Mouse (Mus musculus): ENCODE data around the gene Eml1.

Gene Eml1

DNA sequence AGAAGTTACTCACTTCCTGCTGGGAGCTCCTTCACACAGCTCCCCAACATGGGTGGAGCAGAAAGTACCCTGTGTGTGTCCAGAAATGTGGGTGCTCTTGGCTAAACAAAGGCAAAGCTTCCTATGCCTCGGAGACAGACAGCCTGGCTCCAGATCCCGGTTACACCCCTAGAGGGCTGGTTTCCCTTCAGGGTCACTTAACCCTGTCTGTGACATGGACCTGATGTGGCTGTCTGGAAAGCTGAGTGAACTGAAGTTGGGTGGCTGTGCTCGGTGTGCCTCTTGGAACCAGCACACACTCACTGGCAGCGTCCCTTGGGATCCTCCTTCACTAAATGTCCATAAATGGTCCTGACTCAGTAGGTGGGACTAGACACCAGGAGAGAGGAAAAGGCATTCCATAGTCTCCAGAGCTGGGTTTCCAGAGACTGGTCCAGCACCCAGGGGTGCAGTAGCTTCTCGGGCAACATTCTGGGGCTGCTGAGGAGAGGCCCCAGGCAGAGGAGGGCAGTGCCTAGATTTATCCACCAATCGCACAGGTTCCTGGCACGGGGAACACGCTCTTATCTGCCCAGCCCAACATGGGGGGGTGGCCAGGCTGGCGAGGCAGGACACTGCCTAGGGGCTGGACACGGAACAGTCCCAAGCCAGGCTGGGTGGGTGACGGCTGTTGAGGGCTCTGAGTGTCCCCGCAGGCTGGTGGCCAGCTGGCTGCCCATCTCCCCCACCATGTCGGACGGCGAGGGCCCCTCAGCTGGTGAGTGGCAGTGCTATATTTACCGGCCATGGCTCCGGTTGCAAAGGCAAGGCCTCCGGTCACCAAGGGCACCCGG lies at the start of gene Eml1:
TSS of gene Eml1 (plus strand) at position 362 of the 833 bp plus-strand sequence.
- no peak for DNase-seq (ENCODE audit: low spot score in 2 of 2)

DNA sequence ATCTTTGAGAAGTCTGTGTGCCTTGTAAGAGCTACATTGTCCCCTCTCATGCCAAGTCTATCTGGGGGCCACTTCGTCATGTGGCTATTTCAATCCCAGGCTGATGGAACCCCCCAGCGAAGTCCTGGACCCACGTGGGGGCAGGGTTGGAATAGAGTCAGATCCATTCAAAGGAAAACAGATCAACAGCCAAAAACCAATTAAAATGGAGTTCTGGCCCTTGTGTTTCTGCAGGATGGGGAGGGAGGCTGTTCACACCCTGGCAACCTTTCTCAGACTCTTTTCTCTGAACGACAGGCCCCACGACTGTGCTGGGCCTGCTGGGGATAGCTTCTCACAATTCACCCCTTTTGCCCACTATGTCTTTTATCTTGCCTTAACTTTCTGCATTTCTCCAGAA lies 44.4 kb upstream of the Eml1 start:
- DNase-seq (ENCODE audit: low spot score in 2 of 2), result no peak

GRCm38 (mm10) chr12:108327889-108328491 lies 42.8 kb upstream of the Eml1 start:
- peak; percentile 87 to 89 for DNase-seq (ENCODE audit: low spot score in 2 of 2)

DNA sequence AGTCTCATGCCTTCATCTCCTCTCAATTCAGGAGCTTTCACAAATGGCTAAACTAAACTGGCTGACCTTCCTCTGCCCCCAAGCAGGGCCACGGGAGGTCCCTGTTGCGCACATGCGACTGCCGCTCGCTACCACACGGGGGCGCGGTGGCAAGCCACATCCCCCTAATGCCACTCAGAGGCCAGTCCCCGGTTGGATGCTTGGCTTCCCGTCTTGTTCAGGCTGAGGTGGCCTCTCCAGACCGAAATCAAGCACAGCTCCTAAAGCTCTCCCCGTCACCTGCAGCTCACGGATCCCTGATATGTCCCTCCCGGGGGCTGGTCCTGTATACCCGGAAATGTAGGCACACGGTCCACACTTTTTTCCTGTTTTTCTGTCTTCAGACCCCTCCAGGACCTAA lies 37.7 kb upstream of the Eml1 start:
- DNase-seq (ENCODE audit: low spot score in 2 of 2), result peak; percentile 71

- no peak for DNase-seq (ENCODE audit: low spot score in 2 of 2)
Observed at GRCm38 (mm10) chr12:108333481-108333882, 37.3 kb upstream of the Eml1 start.

GRCm38 (mm10) chr12:108333895-108334445 lies 36.8 kb upstream of the Eml1 start, which contains the start of gene Cyp46a1:
TSS of gene Cyp46a1 (plus strand) at chr12:108334381.
- DNase-seq (ENCODE audit: low spot score in 2 of 2), result peak; percentile 100

GRCm38 (mm10) chr12:108334529-108334928 lies 36.2 kb upstream of the Eml1 start:
- peak in 1 of 2 experiments; percentile 51 for DNase-seq (ENCODE audit: low spot score in 2 of 2)

- peak; percentile 38 to 61 for DNase-seq (ENCODE audit: low spot score in 2 of 2)
Observed at GRCm38 (mm10) chr12:108338572-108339190, 32.1 kb upstream of the Eml1 start.

- DNase-seq (ENCODE audit: low spot score in 2 of 2), result no peak
Observed at GRCm38 (mm10) chr12:108348151-108348550, 22.6 kb upstream of the Eml1 start.

DNA sequence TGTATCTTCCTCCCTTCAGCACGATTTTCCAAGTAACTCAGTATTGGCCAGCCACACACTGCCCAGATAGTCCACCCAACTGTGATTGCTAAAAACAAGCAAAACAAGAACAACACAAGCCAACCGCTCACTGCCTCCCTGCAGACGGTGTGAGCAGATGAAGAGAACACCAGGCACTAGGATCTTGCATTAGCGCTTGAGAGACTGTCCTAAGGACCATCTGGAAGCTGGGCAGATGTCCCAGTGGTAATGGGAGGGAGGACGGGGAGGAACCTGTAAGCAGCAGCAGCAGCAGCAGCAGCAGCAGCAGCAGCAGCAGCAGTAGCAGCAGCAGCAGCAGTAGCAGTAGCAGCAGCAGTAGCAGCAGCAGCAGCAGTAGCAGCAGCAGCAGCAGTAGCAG lies 21.7 kb upstream of the Eml1 start:
- DNase-seq (ENCODE audit: low spot score in 2 of 2), result no peak

GRCm38 (mm10) chr12:108350931-108351330 lies 19.8 kb upstream of the Eml1 start:
- no peak for DNase-seq (ENCODE audit: low spot score in 2 of 2)

GRCm38 (mm10) chr12:108352371-108353136 lies 18.2 kb upstream of the Eml1 start:
- DNase-seq (ENCODE audit: low spot score in 2 of 2), result no peak

GRCm38 (mm10) chr12:108354284-108354683 lies 16.5 kb upstream of the Eml1 start:
- DNase-seq (ENCODE audit: low spot score in 2 of 2), result no peak

GRCm38 (mm10) chr12:108355271-108355670 lies 15.5 kb upstream of the Eml1 start:
- no peak for DNase-seq (ENCODE audit: low spot score in 2 of 2)

DNA sequence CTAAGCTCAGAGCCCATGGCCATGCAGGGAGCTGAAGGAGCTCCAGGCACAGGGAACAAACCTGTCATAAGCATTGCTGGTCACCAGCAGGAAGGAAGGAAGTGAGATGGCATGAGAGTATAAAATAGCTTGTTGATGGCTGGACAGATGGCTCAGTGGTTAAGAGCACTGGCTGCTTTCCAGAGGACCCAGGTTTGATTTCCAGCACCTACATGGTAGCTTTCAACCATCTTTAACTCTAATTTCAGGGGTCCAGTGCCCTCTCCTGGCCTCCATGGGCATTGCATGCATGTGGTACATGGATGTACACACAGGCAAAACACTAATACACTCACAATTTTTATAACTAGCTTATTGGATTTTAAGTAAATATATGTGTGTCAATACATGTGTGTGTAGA lies 14.8 kb upstream of the Eml1 start:
- no peak for DNase-seq (ENCODE audit: low spot score in 2 of 2)

DNA sequence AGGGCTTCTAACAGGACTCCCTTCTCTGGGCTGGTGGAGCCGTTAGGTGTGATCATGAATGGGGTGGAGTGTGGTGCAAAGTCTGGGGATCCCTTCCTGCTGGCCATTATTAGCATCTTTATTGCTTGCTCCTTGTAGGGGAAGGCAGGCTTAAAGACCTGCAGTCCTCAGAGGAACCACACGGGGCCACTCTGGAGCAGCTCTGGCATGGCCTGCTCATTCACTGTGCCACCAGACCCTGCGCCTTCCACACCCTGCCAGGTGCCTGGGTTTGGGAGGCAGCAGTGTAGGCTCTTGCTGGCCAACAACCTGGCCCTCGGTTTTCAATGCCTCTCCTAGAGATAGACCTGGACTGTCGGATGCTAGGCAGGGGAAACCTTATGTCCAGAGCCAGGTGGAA lies 7.0 kb upstream of the Eml1 start:
- DNase-seq (ENCODE audit: low spot score in 2 of 2), result peak; percentile 72 to 76

DNA sequence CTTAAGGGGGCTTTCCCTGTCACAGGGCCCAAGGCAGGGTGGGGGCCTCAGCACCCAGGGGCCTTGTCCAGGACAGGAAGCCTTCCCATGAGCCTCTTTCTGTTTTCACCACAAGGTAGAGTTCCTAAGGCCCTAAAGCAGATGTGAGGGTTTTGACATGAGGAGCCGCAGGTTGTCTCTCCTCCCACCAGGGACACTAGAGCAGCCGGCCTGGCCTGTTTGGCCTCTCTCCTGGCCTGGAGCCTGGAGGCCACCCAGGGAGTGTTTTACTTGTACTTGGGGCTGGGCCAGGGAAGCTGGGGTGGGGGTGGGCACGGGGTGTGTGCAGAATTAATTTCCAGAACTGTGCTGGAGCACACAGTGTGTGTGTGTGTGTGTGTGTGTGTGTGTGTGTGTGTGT lies 5.4 kb upstream of the Eml1 start:
- no peak for DNase-seq (ENCODE audit: low spot score in 2 of 2)

DNA sequence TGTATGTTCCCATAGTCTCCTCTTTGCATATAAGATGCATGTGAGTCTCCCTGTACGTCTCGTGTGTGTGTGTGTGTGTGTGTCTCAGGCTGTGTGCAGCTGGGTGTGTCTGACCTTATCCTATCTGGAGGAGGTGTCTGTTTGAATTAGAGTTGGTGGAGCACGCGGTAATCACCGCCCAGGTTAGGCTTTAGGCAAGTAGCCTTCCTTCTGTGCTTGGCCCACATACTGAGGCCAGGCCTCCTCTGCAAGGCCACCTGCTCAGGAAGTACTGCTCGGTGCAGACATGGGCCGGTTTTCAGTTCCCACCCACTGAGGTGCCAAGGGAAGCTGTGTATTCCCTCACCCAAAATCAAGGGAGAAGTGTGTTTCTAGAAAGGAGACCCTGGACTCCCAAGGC lies 4.9 kb upstream of the Eml1 start:
- no peak for DNase-seq (ENCODE audit: low spot score in 2 of 2)

DNA sequence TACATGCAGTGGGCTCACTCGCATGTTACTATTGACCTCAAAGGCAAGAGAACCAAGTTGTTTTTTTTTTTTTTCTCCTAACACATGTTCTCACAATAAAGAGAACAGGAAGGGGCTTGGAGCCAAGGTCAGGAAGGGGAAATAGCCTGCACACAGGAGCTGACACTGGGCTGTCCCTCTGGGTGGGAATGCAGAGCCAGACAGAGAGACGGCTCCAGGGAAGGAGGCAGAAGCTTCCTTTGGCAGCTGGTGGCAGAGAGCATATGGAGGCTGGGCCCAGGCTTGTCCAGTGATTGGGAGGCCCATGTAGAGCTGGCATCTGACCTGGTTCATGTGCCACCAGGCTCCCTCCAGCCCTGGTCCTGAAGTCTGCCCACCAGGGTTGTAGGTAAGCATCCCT lies 2.8 kb upstream of the Eml1 start:
- DNase-seq (ENCODE audit: low spot score in 2 of 2), result no peak

GRCm38 (mm10) chr12:108368921-108369320 lies 1.8 kb upstream of the Eml1 start:
- DNase-seq (ENCODE audit: low spot score in 2 of 2), result no peak

DNA sequence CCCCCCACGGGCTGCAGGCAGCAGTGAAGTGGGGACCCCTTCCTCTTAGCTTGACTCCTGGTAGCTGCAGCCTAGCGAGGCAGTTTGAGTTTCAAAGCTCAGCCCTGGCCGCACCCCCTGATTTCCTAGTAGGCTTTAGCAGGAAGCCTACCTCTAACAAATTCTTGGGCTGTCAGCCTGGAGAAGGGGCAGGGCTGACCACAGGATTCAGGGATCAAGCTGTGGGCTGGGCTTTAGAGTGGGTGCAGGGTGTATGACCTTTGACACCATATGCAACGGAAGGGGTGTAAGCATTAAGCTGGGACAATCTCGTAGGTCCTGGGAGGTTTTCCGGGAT lies 640 bp downstream of the Eml1 start:
- DNase-seq (ENCODE audit: low spot score in 2 of 2), result no peak

DNA sequence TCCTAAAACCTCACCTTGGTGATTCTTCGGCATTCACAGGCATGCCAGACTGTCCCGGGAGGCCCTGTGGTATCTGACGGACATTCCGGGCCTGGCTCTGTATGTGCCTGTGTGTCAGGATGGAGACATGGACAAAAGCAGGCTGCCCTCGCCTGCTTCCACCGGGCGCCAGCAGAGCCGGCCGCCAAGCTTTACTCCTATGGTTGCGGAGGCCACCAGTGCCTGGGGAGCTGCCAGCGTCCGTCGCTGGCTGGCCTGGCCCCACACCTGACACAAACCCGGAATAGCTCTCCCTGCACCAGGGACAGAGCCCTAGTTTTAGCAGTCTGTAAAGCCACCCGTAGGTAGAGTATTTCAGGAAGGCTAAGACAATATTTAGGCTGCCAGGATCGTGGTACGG lies 1.5 kb downstream of the Eml1 start:
- no peak for DNase-seq (ENCODE audit: low spot score in 2 of 2)

All from right cerebral cortex, postnatal 36 days (tissue).